Mouse (Mus musculus): ENCODE measurements around the gene Dzank1.
A peak's percentile ranks its signal among the peaks of the same experiment; 100 is the strongest.

Gene Dzank1

GRCm38 (mm10) chr2:144526981-144527820, at the start of gene Dzank1, which contains the start of gene Polr3f:
Gene Dzank1 (minus strand): TSS chr2:144527414.
Gene Polr3f (plus strand): TSS chr2:144527718.
- peak; percentile 96 for DNase-seq (ENCODE audit: extremely low spot score, low spot score)

GRCm38 (mm10) chr2:144555820-144556552, 28.8 kb upstream of the Dzank1 start, which contains the start of gene Sec23b:
Gene Sec23b (plus strand): TSS chr2:144556229.
- peak; percentile 90 for DNase-seq (ENCODE audit: extremely low spot score, low spot score)

- no peak for DNase-seq (ENCODE audit: extremely low spot score, low spot score)
Measured at GRCm38 (mm10) chr2:144555286-144555819, 28.1 kb upstream of the Dzank1 start.

GRCm38 (mm10) chr2:144553905-144554304, 26.7 kb upstream of the Dzank1 start:
- DNase-seq (ENCODE audit: extremely low spot score, low spot score): no peak

- DNase-seq (ENCODE audit: extremely low spot score, low spot score): peak; percentile 79
Measured at GRCm38 (mm10) chr2:144550529-144550928, 23.3 kb upstream of the Dzank1 start, which contains the start of gene Rbbp9. Gene Rbbp9 (minus strand): TSS chr2:144550869.

GRCm38 (mm10) chr2:144547559-144547958, 20.3 kb upstream of the Dzank1 start:
- DNase-seq (ENCODE audit: extremely low spot score, low spot score): no peak

GRCm38 (mm10) chr2:144545481-144545880, 18.3 kb upstream of the Dzank1 start:
- DNase-seq (ENCODE audit: extremely low spot score, low spot score): no peak

GRCm38 (mm10) chr2:144545061-144545460, 17.8 kb upstream of the Dzank1 start:
- DNase-seq (ENCODE audit: extremely low spot score, low spot score): no peak

GRCm38 (mm10) chr2:144544630-144545029, 17.4 kb upstream of the Dzank1 start:
- DNase-seq (ENCODE audit: extremely low spot score, low spot score): no peak

GRCm38 (mm10) chr2:144543670-144544069, 16.5 kb upstream of the Dzank1 start:
- DNase-seq (ENCODE audit: extremely low spot score, low spot score): no peak

- no peak for DNase-seq (ENCODE audit: extremely low spot score, low spot score)
Measured at GRCm38 (mm10) chr2:144541246-144541645, 14.0 kb upstream of the Dzank1 start.

GRCm38 (mm10) chr2:144537123-144537522, 9.9 kb upstream of the Dzank1 start:
- DNase-seq (ENCODE audit: extremely low spot score, low spot score): no peak

GRCm38 (mm10) chr2:144527821-144528174, 584 bp upstream of the Dzank1 start:
- no peak for DNase-seq (ENCODE audit: extremely low spot score, low spot score)

- DNase-seq (ENCODE audit: extremely low spot score, low spot score): no peak
Measured at GRCm38 (mm10) chr2:144525856-144526255, 1.4 kb downstream of the Dzank1 start.

GRCm38 (mm10) chr2:144519772-144520171, 7.4 kb downstream of the Dzank1 start:
- no peak for DNase-seq (ENCODE audit: extremely low spot score, low spot score)

GRCm38 (mm10) chr2:144514619-144515018, 12.6 kb downstream of the Dzank1 start:
- DNase-seq (ENCODE audit: extremely low spot score, low spot score): no peak

- no peak for DNase-seq (ENCODE audit: extremely low spot score, low spot score)
Measured at GRCm38 (mm10) chr2:144502134-144502533, 25.1 kb downstream of the Dzank1 start.

- no peak for DNase-seq (ENCODE audit: extremely low spot score, low spot score)
Measured at GRCm38 (mm10) chr2:144489342-144489741, 37.9 kb downstream of the Dzank1 start.

GRCm38 (mm10) chr2:144487476-144487875, 39.7 kb downstream of the Dzank1 start:
- DNase-seq (ENCODE audit: extremely low spot score, low spot score): no peak

- no peak for DNase-seq (ENCODE audit: extremely low spot score, low spot score)
Measured at GRCm38 (mm10) chr2:144485439-144485838, 41.8 kb downstream of the Dzank1 start.

- no peak for DNase-seq (ENCODE audit: extremely low spot score, low spot score)
Measured at GRCm38 (mm10) chr2:144484084-144484483, 43.1 kb downstream of the Dzank1 start.

GRCm38 (mm10) chr2:144479421-144479820, 47.8 kb downstream of the Dzank1 start:
- no peak for DNase-seq (ENCODE audit: extremely low spot score, low spot score)

Data from neural tube, embryonic 10.5 days (tissue).